Comparison of ENCODE assay signal across 8 mouse cellular contexts in the genomic region with DNA sequence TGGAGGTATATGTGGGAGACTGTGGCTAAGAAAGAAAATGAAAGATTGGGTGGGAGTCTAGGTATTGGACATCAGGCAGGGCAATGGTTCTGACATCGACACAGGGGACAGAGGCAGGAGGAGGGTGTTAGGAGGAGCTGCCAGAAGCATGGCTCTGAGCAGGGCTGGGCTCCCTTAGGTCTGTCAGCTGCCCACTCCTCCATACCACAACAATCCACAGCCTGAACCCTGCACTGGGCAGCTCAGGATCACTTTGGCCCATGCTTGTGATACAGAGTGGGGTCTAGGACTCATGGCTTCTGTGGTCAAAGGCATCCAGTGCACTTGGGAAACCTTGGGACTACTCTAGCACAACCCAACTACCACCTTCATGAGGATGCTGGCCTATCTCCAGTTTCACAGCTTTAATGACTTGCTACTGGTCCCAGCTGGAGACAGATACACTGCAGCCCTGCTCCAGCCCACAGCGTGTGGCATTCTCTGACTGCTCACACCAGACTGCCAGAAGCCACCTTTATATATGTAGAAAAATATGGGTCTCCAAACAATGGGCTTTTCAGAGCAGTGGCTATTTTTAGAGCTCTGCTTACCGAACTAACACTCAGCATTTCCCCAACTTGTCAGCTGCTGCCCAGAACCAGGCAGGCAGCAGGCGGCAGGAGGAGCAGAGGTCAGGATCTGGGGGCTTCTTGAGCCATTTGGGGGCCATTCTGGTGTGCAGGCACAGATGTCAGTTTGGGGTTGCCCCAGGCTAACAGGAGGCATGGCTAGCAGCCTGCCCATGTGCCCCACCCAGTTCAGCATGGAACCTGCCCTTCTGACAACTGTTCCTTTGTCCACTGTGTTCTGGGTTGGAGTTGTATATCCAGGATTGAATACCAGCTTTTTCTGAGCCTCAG.
DNase-seq lines count a peak whose midpoint lies in the region; ATAC-seq and TF ChIP-seq lines count a peak whose summit lies in the region.

No protein-coding gene starts in this region.

- 29% methylated on average over 4 of the region's 4 CpGs for WGBS in kidney, postnatal 0 days
- 6% methylated on average over 4 of the region's 4 CpGs for WGBS in heart, postnatal 0 days
- WGBS in midbrain, embryonic 13.5 days: 33% methylated on average over 4 of the region's 4 CpGs

- no peaks in the 10 kb centered on the region for H3K27me3 ChIP-seq in kidney, postnatal 0 days (ENCODE audit: insufficient read depth, low read length)
- no peaks in the 10 kb centered on the region for H3K27me3 ChIP-seq in heart, postnatal 0 days (ENCODE audit: control insufficient read depth, insufficient read depth, low read length)
- no peaks in the 10 kb centered on the region for H3K27me3 ChIP-seq in midbrain, embryonic 13.5 days

- H3K27ac ChIP-seq in kidney, postnatal 0 days: peak overlapping the region; percentile 68
- peak overlapping the region; percentile 86 for H3K27ac ChIP-seq in heart, postnatal 0 days (ENCODE audit: low read depth)
- peak overlapping the region; percentile 69 for H3K27ac ChIP-seq in midbrain, embryonic 13.5 days

- peaks cover 43% of the 10 kb centered on the region for H3K4me1 ChIP-seq in kidney, postnatal 0 days (replicated peaks; ENCODE audit: insufficient read depth, low read length)
- peaks cover 99% of the 10 kb centered on the region for H3K4me1 ChIP-seq in heart, postnatal 0 days (ENCODE audit: control insufficient read depth, insufficient read depth)
- H3K4me1 ChIP-seq in midbrain, embryonic 13.5 days (replicated peaks): peaks cover 82% of the 10 kb centered on the region

- H3K36me3 ChIP-seq in kidney, postnatal 0 days (ENCODE audit: insufficient read depth, low read length): no peaks in the 10 kb centered on the region
- no peaks in the 10 kb centered on the region for H3K36me3 ChIP-seq in heart, postnatal 0 days (replicated peaks; ENCODE audit: control insufficient read depth, insufficient read depth, low read length)
- H3K36me3 ChIP-seq in midbrain, embryonic 13.5 days: no peaks in the 10 kb centered on the region

- H3K4me2 ChIP-seq in kidney, postnatal 0 days (ENCODE audit: low read length): no peak overlapping the region
- H3K4me2 ChIP-seq in heart, postnatal 0 days (ENCODE audit: low read depth, low read length): no peak overlapping the region; the same call in 1 of the 2 replicates
- H3K4me2 ChIP-seq in midbrain, embryonic 13.5 days (replicated peaks): no peak overlapping the region

- no peak for ATAC-seq in kidney, postnatal 0 days (replicated peaks; ENCODE audit: low FRiP score, low read depth)
- ATAC-seq in heart, postnatal 0 days (ENCODE audit: insufficient read depth, low read depth): no peak
- peak; percentile 22; the same call in 1 of the 2 replicates for ATAC-seq in midbrain, embryonic 13.5 days

- TF ChIP-seq CTCF in kidney, postnatal 0 days (IDR thresholded peaks at IDR 0.05; ENCODE audit: low read depth): no peak
- no peak for TF ChIP-seq CTCF in heart, postnatal 0 days (IDR thresholded peaks at IDR 0.05; ENCODE audit: low read depth)

- no peak overlapping the region; the same call in 1 of the 2 replicates for H3K9ac ChIP-seq in kidney, postnatal 0 days (ENCODE audit: low read depth, low read length)
- H3K9ac ChIP-seq in heart, postnatal 0 days (replicated peaks; ENCODE audit: low read depth, low read length): peak overlapping the region; percentile 6
- H3K9ac ChIP-seq in midbrain, embryonic 13.5 days (replicated peaks): no peak overlapping the region

- H3K9me3 ChIP-seq in kidney, postnatal 0 days (replicated peaks; ENCODE audit: low read length): no peaks in the 10 kb centered on the region
- no peaks in the 10 kb centered on the region for H3K9me3 ChIP-seq in heart, postnatal 0 days (replicated peaks; ENCODE audit: control insufficient read depth, low read length)
- no peaks in the 10 kb centered on the region for H3K9me3 ChIP-seq in midbrain, embryonic 13.5 days

- H3K4me3 ChIP-seq in kidney, postnatal 0 days (replicated peaks; ENCODE audit: low read depth, low read length): no peak overlapping the region
- H3K4me3 ChIP-seq in heart, postnatal 0 days (ENCODE audit: low read depth, low read length): no peak overlapping the region
- no peak overlapping the region for H3K4me3 ChIP-seq in midbrain, embryonic 13.5 days (replicated peaks)

- no peak for DNase-seq in kidney, postnatal 0 days (ENCODE audit: low spot score)
- no peak for DNase-seq in kidney, postnatal 25 days
- peak; percentile 27 for DNase-seq in embryo, embryonic 10.5 days (ENCODE audit: low spot score)
- peak; percentile 62 for DNase-seq in heart, postnatal 0 days (ENCODE audit: low spot score)
- DNase-seq in gastrocnemius, adult 18-20 months (ENCODE audit: low spot score): no peak
- no peak for DNase-seq in adrenal gland, postnatal 25 days
- no peak for DNase-seq in urinary bladder, postnatal 10 days (ENCODE audit: low spot score)

- TF ChIP-seq EP300 in heart, postnatal 0 days (IDR thresholded peaks at IDR 0.05; ENCODE audit: low read depth): 0 out of 2 replicates have a peak, but pooled peaks have one; percentile 13

Comparison
In these comparisons a context has a peak if more than half of its experiments do, and no peak if none do; other contexts are left out.
1. DNase-seq: peak in embryo, embryonic 10.5 days (single experiment) and heart, postnatal 0 days (single experiment); none in kidney, postnatal 0 days (single experiment), kidney, postnatal 25 days (0 of 2), gastrocnemius, adult 18-20 months (single experiment), adrenal gland, postnatal 25 days (single experiment) and urinary bladder, postnatal 10 days (single experiment).
2. Peak in every context shown above with its lines, with median percentiles within 50 percentile points of each other: H3K27ac ChIP-seq.